Mouse (Mus musculus) embryo, embryonic 10 days (tissue): Measurements from ENCODE around the gene Rundc3a.

Source experiments
- DNase-seq: peaks from one replicate; pipeline ENCODE4 v3.0.0-alpha.2; 2015; ENCODE audit warnings: low spot score

The Rundc3a gene

DNA sequence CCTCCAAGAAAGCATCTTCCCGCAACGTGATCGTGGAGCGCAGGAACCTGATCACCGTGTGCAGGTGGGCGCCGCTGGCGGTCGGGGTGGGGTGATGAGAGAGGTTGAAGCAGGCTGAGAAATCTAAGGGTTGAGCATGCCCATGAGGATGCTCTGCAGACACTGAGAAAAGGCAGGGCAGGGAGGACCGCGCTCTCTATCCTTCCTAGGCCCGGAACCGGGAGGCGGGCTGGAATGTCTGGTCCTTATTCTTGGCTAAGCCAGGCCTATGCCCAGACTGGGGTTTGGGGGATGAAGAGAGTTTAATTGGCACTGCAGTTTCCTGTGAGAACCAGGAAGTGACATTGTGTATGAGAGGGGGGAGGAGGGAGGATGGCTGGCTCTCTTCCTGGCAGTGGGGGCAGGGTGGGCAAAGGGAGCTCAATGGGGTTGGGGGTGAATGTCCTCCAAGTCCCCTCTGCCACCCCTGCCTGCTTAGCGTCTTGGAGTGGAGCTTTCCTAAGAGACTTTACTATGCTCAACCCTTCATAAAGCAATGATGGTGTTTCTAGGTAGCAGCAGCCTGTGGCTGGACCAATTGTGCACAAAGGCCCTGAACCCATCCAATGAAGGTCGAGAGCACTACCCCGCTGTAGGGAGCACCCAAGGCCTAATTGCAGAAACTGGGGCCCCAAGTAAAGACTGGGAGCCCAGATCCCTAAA is 667 bp downstream of the Rundc3a start:
- no peak for DNase-seq

DNA sequence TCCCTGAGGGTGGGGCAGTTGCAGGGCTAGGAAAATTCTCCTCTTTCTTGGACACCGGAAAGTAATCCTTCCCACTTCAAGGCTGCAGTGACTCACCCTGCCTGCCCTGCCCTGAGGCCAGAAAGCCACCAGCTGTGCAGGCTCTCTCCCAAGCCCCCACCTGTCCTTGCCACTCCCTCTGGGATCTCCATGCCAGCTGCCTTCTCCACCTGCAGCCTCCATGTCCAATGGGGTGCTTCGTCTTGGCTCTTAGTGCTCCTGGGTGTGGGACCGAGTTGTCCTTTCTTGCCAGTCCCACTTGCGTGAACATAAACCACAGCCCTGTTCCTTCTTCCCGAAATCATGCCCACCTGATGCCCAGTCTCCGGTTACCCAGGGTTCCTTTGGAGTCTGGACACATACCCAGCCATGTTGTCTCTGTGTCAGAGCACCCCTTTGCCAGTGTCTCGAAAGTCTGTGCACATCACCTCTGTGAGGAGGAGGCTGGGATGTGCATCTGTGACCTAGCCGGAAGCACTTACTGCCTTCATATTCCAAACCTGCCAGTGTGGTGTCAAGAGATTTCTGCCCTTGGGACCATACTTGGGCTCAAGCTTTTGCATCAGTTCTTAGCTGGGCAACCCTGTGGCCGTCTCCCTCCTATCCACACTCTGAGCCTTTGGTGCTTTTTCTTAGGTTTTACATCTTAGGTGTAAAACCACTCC is 1.4 kb downstream of the Rundc3a start:
- no peak for DNase-seq

DNA sequence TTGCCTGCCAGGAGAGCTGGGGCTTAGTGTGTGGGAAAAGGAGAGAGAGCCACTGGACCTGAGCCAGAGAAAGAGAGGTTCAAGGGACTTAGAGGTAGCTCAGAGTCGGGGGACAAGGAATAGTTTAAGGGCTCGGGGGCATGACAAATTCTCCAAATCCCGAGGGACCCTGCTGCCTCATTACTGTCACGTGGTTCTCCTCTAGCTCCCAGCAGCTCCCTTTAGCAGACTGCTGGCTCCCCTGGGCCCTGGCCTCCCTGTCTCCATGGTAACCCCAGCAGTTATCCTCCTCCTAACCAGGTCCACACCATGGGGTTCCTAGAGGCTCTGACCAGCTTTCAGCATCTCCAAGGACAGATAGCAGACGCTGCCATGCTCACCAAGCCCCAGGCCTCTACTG is 2.0 kb downstream of the Rundc3a start:
- no peak for DNase-seq

DNA sequence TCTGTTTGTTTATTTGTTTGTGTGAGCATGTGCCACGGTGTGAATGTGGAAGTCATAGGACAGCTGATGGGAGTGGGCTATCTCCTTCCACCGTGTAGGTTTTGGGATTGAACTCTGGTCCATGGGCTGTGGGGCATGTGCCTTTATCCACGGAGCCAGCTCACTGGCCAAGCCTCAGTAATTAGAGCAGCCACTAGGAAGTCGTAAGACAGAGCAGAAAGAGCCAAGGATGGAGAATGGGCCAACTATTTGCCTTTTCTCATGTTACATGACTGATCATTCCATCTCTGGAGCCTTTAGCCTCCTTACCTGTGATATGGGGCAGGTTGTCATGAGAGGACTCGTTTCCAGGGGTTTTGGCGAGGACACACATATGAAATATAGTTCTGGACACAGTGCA is 3.1 kb downstream of the Rundc3a start:
- DNase-seq: no peak

DNA sequence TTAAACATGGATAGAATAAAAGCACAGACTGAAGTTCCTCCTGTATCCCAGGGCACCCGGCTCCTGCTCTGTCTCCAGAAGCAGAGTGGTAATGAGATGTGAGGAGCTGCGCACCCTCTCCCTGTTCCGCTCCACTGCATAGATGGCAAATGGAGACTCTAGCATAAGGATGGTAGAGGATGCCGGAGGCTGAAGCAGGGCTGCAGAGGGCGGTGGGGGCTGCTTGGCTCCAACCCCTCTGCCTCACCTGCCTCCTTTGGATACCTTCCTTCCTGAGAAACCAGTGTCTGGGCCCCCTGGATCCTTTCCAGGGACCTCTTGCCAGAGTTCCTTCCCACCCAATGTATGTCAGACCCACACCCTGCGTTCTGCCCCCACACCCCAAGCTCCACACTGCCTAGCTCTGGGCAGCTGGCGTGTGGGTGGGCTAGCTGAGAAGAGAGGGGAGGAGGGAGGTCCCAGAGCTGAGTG is 3.5 kb downstream of the Rundc3a start:
- DNase-seq: no peak

DNA sequence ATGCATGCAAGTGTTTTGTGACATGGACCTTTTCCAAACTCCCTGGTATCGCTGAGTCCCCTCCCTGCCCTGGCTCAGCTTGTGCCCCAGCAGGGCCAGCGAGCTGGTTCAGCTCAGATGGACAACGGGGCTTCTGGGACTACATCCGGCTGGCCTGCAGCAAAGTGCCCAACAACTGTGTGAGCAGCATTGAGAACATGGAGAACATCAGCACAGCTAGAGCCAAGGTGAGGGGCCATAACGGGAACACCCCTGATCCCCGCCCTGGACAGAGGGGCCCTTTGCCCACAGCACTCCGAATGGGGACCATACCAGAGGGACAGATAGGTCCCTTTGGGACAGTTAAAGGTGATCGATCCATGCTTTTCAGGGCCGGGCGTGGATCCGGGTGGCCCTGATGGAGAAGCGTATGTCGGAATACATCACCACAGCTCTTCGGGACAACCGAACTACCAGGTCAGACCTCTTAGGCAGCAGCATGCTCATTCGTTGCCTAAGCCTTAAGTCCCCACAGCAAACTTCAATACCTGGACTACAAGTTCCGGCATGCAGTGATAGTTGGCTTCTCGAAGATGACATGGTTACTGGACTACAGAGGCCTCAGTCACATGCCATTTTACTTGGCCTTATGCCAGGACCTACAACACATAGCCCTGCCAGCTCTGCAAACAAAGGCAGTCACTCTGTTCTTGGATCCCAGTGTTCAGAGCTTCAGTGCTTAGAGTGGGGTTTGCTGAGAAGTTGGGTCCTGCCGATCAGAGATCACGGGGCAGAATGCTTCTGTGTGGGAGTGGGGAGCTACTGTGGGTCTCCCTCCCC is 5.0 kb downstream of the Rundc3a start:
- DNase-seq: no peak

DNA sequence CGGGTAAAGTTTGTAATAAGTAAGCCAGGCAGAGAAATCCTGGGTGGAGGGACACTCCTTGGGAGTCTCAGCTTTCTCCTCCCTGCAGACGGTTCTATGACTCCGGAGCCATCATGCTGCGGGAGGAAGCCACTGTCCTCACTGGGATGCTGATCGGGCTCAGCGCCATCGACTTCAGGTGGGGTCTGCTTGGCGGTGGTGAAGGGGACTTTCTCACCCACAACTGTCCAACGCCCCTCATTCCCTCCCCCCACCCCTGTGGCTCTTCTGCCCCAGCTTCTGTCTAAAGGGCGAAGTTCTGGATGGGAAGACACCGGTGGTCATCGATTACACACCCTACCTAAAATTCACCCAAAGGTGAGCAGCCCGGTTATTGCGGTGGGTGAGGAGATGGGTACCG is 5.9 kb downstream of the Rundc3a start:
- DNase-seq: no peak

DNA sequence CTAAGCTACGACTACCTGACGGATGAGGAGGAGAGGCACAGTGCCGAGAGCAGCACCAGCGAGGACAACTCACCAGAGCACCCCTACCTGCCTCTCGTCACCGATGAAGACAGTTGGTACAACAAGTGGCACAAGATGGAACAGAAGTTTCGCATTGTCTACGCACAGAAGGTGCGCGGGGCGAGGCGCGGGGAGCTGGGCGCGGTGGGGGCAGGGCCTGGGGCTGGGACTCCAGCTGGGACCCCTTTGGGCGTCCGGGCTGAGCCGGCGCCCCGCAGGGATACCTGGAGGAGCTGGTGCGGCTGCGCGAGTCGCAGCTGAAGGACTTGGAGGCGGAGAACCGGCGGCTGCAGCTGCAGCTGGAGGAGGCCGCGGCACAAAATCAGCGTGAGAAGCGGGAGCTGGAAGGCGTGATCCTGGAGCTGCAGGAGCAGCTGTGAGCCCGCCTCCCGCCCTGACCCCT is 6.4 kb downstream of the Rundc3a start:
- peak; percentile 39 for DNase-seq

DNA sequence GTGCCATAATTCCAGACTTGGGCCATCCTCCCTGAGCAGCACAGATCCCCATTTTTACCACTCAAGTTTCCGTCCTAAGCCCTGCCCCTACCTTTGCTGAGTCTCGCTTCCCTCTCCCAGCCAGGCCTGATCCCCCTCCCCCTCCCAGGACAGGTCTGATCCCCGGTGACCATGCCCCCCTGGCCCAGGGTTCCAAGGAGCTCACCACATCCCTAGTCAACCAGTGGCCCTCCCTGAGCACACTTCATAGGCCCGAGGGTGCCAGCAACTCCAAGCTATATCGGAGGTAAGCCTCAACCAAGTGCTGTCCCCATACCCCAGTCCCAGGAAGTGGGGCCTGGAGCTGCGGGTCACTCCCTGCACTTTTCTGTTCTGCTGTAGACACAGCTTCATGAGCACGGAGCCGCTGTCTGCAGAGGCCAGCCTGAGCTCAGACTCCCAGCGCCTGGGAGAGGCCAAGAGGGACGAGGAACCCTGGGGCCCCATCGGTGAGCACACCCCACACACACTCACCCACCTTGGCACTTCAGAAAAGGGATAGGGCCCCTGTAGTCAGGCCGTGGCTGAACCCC is 7.4 kb downstream of the Rundc3a start:
- DNase-seq: no peak

DNA sequence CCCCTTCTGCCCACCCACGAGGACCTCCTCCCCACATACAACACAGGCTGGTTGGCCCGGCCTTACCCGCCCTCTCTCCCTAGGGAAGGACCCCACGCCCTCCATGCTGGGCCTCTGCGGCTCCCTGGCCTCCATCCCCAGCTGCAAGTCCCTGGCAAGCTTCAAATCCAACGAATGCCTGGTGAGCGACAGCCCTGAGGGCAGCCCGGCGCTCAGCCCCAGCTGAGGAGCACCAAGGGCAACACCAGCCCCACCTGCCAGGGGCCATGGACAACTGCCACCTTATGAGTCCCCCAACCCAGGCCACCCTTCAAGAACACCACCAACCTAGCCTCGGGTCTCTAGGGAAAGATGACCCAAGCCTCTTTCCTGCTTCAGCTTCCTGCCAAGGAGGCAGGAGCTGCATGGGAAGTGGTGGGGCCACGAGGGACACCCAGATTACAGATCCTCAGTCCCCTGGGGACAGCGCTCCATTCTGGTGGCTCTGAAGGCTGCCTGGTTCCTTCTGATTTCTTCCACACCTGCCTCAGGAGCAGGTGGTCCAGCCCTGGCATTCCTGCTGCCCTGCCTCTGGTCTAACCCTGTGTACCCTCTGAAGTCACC is 8.8 kb downstream of the Rundc3a start:
- no peak for DNase-seq

DNA sequence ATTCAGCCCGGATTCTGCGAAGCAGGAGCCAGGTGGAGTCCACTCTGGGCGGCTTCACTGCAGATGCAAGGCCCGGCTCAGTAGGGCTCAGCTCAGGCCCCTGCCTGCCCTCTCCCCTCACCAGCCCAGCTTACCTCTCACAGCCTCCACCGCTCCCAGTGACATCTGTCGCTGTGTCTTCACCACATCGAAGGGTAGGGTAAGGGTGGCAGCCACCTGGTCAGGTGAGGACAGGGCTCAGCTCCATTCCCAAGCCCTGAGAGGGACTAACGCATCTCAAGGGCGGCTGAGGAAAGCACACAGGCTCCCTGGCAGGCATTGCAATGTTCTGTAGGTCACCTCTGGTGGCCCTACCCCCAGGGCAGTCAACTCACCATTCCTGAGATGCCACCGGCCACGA is 10.5 kb downstream of the Rundc3a start:
- no peak for DNase-seq

DNA sequence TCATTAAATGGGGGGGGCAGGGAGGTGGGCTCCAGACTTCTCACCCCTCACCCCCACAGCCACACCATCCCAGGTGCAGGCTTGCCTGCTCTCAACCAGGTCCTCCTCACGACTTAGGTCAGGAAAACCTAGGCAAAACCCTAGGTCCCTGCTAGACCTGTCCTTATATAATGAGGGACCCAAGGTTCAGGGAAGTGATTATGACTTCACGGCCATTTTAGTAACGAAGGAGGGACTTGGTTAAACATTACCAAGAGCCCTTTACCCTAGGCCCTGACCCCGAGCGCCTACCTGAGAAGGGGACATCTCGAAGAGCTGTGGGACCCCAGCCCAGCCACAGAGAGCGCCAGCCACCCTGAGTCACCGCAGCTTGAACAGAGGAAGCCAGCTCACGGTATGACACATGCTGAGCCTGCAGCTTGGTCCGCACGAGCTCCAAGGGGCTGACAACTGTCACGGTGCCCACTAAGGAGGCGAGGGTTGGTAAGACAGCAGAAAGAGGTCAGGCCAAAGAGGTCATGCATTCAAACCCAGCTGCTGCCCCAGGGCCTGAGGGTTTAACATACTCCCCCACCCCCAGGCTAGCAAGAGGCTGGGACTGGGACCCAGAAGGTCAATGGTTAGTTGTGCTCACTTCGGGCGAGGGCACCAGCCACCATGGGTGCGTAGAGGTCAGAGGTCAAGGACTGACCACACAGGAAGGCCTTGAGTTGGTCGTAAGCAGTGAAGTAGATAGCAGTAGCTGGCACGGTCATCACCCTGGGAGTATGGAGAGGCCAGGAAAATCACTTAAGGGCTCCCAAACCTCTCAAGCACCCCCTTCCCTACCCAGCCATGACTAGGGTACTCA is 11.2 kb downstream of the Rundc3a start:
- DNase-seq: no peak

DNA sequence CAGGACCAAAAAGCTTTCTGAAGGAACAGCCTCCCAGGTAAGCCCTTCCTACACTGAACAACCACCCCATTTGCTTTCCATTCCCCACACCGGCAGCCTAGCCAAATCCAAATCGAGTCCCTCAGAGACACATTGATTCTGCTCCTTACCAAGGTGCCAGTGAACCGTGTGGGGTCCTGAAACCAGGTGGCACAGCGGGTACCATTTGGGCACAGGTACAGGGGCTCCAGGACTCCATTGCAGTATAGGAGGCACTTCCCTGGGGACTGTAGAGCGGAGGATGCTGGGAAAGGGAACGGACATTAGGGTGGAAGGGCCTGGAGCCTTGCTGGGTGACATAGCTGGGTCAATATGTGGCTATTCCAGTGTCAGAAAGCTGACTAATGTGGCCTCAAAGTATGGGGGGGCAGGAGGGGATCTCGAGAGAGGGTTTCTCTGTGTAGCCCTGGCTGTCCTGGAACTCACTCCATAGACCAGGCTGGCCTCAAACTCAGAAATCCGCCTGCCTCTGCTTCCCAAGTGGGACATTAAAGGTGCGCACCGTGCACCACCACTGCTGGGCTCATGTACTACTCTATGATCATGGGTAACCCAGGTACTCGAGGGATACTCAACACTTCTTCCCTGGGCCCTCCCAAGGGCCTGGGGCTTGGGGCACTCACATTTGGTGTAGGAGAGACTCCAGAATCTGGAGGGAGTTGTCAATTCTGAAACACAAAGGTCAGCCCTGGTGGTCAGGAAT is 12.5 kb downstream of the Rundc3a start:
- DNase-seq: no peak

DNA sequence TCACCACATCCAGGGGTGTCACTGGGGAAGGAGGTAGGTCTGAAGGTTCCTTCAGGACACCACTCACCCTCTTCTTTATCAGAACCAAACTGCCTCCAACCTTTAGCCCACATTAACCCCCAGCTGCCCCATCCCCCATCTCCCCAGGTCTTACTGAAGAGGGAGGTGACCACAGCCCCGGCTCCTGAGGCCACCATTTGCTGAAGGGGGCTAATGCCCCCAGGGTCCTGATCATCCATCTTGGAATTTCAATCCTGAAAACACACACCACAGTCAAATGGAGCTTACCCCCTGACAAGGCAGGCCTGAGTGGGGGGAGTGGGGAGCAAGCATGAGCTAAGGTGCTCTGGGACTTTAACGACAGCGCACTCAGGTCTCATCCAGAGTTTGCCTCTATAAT is 13.2 kb downstream of the Rundc3a start:
- DNase-seq: no peak

DNA sequence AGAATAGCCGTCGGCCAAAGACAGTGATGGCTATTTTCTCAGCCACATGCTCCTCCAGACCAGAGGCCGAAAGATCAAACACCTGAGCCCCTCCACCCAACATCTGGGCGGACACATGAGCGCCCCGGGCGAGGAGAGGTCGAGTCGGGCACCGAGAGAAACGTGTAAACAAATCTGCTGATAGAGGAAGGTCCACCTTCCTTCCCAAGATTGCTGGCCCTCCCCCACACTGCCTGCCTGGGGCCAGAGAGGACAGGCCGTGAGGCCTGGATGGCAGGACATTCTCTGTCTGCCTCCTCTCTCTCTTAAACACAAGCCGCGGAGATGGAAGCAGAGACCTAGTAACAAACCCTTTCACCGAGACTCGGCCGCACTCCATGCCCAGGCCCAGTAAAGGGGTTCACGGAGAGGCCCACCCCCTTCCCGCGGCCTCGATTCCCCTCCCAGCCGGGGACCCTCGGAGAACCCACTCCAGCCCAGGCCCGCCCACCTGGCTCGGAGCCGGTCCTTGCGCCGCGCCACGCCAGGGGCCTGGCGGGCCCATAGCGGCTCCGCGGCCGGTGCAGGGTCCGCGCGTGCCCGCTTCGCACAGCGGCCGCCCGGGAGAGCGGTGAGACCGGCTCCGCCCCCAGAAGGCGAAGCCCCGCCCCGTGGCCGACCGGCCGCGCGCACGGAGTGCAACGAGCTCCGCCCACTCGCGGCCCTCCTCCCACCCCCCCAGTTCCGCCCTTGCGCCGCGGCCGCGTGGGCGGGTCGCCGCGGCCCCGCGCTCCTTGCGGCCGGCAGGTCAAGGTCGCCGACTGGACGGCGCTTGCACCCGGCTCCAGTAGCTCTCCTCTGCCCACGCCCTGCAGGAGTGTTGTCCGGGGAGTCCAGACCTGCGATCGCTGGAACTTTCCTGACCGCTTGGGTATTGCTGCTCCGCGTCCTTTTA is 14.0 kb downstream of the Rundc3a start:
- peak; percentile 88 for DNase-seq

DNA sequence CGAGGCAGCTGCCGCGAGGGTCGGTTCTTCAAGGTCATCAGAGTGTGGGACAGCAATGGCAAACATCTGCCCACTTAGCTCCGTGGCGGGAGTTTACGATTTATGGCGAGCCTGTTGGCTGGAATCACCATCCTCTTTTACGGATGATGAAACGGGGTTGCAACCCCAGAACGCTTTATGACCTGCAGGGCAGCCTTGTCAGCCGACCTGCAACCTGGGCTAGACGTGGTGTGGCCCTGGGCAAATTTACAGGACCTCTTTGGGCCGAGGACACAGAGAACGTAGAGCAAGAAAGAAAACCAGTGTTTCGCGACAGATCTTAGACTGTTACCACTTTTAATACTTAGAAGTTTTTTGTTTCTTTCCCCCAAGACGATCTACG is 14.6 kb downstream of the Rundc3a start, which contains the start of gene Slc25a39:
Slc25a39 (minus strand) TSS at position 113 of the 382 bp plus-strand sequence.
- DNase-seq: no peak

DNA sequence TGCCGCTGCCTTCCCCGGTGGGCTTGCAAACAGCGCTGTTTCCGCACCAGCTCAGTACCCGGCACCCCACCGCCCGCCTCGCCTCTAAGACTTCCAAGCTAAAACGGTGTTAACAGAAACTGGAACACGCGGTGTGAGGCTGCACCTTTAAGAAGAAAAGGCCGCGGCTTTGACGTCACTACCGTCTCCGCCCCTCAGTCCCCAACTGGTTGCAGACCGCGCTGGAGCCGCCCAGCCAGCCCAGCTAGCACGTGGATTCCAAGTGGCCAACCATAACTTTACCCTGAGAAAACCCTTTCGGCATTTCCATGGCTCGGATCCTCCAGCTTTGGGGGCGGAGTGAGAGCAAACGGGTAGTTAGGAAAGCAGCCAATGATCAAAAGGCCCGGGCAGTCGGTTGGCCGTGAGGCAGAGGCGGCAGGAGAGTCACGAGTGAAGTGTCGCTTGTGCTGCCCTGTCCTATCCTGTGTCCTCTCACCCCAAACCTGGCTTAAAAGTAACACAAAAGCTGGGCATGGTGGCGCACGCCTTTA is 15.2 kb downstream of the Rundc3a start:
- DNase-seq: peak; percentile 100

DNA sequence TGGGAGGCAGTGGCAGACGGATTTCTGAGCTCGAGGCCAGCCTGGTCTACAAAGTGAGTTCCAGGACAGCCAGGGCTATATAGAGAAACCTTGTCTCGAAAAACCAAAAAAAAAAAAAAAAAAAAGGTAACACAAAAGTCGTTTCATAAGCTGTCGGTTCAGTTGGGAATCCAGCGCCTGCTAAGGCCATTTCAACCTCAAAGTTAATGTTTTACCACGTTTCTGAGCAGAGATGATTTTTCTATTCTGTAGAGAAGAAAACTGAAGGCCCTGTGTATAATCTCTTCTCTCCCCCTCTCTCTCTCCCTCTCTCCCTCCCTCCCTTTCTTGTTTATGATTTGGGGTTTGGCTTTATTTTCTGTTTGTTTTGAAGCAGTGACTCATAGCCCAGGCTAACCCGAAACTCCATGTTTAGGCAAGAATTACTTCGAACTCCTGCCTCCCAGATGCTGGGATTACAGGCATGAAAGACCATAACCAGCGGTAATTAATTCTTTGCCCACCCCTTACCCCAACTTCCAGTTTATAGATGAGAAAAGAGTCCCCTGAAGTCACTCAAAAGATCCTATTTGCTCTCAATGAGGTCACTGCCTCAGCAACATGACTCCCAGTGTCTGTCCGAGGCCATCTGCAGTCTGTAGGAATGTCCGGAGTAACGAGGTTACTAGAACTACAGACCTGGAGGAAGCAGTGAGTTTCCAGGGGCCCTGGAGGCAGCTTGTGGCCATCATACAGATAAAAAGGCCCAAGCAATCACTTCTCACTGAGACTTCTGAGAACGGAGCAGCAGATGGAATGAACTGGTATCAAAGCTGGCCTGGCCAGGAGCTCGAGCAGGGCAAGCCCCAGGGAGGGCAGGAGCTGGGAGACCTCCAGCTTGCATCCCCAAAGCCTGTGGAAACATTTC is 15.9 kb downstream of the Rundc3a start:
- DNase-seq: no peak
